Mouse (Mus musculus) heart, adult 9 months (tissue): ENCODE results near the gene Mgat4a.
"Not testable (repeated sequence)": the region's sequence is repeated elsewhere in the genome, so short reads cannot be mapped to it uniquely, and the experiment has no call there.

Experiments
- DNase-seq, 2 experiments: peaks; one replicate each; pipeline ENCODE4 v3.0.0; 2022; ENCODE audit warnings: low spot score in 2 of 2

The Mgat4a gene

DNA sequence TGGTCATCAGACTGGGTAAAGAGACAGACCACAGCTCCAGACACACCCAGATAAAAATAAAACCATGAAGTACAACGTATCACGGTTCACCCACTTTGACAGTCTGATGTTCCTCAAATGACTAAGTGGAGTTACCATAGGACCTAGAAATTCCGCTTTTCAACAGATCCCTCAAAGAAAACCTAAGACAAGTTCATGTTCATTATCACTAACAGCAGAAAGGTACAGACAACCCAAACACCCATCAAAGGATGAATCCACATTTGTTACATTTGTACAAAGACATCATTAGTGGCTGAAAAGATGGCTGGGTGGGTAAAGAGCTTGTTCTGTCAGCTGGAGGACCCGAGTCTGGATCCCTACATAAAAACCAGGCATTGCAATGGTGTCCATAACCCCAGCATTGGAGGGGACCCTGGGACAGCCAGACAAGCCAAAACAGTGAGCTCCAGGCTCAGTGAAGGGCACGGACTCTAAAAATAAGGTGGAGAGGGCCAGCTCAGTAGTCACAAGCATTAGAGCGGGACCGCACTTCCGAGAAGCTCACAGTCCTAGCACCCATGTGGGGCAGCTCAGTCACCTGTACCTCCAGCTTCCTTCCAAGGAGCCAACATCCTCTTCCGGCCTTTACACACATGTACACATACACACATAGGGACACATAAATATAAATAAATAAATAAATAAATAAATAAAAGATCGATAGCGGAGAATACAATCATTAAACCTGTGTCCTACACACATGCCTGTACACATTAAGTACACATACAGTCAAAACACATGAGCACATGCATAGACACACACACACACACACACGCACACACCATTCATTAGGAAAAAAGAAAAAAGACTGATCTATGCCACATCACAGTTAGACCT lies 8.9 kb downstream of the Mgat4a start:
- DNase-seq: no peak

DNA sequence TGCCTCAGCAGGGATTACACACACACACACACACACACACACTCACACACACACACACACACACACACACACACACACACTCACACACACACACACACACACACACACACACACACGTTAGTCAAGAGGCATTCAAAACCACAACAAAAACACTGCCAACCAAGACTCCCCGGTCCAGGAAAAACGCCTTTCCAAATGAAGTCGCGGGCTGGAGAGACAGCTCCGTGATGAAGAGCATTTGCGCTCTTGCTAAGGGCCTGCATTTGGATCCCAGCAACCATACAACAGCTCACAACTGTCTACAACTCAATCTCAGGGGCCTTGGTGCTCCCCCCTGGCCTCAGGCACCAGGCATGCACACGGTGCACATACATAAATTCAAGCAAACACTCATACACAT lies 10.8 kb downstream of the Mgat4a start:
- no peak for DNase-seq

DNA sequence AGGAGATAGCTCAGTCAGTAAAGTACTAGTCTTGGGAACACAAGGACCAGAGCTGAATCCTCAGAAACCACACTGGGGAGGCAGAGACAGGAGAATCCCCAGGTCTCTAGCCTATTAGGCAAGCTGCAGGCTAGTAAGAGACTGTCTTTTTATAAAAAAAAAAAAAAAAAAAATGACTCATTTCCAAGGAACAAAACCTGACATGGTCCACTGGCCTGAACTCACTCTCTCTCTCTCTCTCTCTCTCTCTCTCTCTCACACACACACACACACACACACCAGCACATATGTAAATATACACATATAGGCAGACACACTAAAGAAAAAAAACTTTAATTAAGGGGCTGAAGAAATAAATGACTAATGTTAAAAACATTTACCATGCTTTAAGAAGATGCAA lies 14.6 kb downstream of the Mgat4a start:
- DNase-seq: no peak

DNA sequence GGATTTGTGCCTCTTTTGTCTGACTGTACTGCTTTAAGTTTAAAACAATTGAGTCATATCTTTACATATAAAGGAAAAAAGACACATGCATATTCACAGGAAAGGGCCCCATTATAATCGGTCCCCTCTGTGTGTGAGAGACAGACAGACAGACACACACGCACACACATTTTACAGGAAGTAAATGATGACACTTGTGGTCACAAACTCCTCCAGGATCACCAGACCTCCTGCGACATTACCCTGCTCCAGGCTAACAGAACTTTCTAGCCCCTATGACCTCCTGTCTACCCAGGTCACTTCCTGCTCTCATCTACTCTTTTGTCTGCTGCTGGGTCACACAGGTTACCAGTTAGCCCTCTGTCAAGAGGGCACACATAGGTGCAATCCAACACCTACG lies 16.1 kb downstream of the Mgat4a start:
- no peak for DNase-seq

DNA sequence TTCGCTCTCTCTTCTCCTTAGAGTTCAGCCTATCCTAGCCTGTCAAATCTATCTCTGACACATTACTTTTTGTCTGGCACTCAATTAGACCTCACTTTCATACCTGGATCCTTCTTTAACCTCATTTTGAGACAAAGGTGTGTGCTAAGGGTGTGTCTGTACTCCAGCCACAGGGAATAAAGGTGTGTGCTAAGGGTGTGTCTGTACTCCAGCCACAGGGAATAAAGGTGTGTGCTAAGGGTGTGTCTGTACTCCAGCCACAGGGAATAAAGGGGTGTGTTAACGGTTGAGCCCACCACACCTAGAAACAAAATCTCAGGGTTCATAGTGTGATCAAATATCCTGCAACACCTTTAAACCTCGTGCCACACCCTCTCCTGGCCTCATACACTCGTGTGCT lies 16.7 kb downstream of the Mgat4a start:
- not testable (repeated sequence) for DNase-seq

DNA sequence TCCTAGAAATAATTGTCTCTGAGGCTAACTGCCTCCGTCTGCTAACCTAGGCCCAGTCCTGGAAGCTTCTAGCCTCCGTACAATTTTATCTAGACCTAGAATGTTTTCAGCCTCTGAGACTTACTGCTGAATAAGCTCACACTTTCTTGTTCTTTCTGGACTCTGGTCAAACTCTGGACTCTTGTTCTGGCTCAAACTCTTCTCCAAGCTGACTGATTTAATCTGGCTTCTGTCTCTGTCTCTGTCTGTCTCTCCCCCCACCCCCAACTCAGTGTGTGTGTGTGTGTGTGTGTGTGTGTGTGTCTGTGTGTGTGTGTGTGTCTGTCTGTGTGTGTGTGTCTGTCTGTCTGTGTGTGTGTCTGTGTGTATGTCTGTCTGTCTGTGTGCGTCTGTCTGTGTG lies 17.3 kb downstream of the Mgat4a start:
- not testable (repeated sequence) for DNase-seq

DNA sequence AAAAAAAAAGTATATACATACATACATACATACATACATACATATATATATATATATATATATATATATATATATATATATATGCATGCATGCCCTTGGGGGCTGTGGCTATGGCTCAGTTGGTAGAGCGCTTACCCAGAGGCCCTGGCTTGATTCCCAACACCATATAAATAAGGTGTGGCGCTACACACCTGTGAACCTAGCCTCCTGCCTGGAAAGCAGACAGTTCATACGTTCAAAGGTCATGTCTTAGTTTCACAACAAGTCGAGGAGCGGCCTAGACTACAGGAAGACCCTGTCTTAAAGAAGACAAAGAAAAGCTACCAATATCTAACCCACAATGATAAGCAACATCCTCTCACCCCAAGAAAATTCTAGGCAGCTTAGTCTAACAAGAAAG lies 18.7 kb downstream of the Mgat4a start:
- DNase-seq: no peak

DNA sequence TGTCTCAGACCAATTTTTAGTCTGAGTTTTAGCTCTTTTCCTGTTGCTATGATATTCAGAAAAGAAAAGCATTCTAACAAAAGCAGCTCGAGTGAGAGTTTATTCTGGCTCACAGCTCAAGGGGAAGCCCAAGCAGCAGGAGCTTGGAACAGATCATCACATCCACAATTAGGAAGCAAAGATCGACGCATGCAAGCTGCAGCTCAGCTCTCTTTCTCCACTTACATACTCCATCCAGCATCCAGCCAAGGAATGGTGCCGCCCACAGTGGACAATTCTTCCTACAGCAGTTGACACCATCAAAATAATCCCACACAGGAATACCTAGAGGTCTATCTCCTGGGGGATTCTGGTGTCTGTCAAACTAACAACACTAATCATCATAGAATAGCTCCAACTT lies 22.0 kb downstream of the Mgat4a start:
- DNase-seq: peak in 1 of 2 experiments; percentile 34

DNA sequence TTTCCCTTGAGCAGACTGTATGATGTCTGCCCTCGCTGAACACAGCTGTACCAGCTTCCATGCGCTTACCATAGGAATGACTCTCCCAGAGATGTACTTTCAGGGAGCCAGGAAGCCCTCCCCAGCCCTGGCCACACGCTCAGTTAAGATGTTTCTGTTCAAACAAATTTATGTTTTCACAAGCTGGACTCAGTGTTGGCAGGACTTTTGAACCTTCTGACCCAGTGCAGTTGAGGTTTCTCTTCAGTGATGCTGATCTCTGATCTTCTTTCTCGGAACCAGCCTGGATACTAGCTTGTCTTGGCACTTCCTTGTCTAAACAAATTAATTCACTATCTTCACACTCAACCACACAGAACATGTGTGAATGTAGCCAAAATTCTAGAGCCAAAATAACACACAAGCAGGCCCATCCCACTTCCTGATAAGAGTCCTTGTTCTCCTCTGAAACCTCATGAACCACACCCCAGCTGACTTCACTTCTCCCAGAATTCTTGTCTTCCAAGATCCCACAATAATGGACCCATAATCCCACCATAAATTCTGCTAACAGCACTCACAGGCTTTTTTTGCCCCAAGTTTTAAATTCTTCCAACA lies 22.6 kb downstream of the Mgat4a start:
- DNase-seq: peak; percentile 80

DNA sequence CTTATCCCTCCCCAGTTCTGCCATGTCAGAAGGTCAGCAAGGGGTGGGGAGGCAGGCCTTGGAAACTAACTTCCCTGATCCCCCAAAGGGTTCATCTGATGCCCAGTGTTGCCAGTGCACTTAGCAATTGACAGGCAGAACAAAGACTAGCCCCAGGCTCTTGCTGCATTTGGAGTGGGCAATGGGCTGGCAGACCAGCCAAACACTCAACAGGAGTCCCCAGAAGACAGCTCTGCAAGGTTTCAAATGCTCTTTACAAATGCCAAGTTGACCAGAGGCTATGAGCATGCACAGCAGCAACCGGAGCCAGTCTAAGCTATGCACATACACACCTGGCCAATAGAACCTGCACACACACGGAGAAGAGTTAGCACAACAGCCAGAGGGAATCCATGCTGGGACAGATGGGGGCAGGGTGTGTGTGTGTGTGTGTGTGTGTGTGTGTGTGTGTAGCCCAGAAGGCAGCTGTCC lies 27.8 kb downstream of the Mgat4a start:
- no peak for DNase-seq

DNA sequence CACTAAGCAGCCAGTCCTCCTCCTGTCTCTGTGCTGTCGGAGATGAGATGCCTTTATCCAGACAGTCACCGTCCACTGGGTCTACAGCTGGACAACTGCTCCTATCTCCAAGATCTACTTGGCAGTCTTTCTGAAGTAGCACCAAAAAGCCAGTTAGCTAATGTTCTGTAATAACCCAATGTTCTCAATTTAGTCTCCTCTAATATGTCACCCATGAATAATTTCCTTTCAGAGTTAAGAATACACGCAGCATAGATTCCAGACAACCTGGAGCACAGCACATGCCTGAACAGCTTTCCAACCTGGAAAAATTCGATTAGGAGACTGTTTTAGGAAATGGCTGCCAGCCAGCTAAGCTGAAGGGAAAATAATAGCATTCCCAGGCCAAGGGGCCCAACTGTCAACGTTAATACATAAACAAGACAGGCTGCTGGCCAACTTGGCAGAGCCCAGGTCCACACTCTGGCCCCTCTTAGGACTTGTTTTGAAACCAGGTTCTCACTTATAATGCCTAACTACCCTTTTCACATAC lies 28.6 kb downstream of the Mgat4a start:
- DNase-seq: peak; percentile 82 to 89

DNA sequence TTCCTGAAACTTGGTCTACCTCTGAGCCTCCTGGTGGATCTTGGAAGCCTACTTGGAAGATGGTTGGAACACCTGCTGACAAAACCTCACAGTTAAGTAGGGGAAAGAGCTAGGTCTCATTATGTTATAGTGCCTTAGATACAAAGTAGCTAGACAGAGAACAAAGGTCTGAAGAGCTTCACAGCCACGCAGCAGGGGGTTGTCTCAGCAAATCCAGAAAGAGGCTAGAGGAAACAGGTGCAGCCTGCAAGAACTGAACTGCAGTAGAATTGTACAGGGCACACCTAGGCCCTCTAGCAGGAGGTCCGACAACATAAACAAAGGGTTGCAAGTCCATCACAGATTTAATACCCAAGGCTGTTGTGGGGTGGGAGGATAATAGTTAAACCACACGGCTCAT lies 30.6 kb downstream of the Mgat4a start:
- DNase-seq: no peak

DNA sequence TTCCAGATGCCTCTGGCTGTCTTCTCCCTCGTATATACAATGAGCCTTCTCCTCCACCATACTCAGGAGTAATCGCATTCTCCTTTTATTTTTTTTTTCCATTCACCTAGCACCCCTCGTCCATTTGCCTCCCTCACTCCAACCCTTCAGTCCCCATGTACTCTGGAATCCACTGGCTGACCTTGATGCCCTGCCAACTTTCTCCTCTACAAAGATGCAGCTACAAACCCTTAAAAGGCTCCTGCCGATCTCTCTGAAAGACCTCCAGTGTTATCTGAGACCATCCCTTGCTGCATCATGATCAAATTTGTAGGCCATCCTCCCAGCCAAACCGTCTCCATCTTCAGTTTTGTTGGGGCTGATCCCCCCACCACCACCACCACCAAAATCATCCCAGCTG lies 31.4 kb downstream of the Mgat4a start:
- DNase-seq: no peak

DNA sequence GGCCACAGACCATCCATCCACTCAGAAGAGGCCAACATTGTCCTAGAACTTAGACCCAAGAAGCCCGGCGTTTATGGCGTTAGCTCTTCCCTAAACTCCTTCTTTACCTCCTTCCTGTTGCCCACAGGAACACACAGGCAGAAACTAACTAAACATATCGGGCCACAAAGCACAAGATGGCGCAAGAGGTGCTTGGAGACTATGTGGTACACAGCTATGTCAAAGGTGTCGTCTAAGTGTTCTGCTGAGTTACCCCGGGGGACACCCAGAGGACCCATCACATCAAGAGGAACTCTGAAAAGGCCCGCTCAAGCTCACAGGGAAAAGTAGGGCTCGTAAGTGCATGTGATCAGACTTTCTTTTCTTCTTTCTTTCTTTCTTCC lies 35.5 kb downstream of the Mgat4a start:
- DNase-seq: no peak

DNA sequence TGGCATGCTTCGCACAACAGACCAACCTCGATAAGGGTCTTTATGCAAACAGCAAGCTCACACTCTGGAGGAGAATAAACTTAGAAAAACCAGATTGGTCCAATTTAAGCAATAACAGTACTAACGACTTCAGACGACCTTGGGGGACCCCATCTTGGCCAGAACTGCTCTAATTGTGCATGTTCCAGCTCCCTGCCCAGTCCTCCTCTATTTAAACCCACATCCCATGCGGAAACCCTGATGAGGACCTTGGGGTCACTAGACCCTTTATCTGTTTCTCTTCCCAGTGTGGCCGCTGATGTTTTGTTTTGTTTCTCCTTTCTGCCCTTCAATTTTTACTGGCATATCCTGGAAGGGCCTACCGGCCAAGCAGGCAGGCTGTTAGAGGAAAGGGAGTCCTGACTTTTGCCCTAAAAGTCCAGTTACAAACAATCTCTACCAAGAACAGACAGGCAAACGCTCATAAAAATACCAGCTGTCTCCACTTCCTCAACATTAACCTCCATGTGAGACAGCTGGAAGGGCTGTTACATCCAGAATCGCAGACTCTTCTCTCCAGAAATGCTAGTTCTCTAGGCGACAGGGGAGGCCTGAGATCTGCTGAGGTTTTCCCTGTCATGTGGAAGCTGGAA lies 36.0 kb downstream of the Mgat4a start:
- peak; percentile 52 to 73 for DNase-seq

DNA sequence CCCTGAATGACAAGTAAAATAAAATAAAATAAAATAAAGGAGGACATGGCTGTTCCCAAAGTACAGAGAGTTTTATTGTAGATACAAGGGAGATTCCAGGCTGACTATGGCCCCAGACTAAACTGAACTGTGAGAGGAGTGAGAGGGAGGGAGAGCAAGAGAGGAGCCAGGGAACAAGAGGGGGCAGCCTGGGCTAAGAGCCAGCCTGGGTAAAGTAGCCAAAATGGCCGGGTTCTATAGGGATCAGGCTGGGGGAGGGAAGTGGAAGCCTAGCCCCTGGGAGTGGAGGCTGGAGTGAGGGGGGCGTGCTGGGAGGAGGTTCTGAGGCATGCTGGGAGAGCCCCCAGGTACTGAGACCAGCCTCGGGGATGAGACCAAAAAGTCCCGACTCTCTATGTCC lies 37.2 kb downstream of the Mgat4a start:
- DNase-seq: no peak

DNA sequence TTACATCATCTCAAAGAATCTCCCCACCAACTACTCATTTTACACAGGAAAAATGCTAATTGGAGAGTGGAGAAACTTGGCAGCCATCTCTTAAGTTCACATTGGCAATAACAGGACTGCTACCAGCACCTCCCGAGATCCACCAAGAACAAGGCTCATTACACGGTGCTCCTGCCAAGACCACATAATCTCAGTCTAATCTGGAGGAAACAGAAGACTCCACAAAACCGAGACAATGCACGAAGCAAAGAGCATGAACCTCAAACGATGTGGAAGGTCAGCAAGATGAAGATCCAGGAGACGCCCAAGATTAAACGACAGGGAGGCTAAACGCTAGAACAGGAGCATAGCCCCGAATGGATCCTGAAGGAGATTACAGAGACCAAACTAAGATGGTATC lies 38.5 kb downstream of the Mgat4a start:
- DNase-seq: peak; percentile 69 to 86

DNA sequence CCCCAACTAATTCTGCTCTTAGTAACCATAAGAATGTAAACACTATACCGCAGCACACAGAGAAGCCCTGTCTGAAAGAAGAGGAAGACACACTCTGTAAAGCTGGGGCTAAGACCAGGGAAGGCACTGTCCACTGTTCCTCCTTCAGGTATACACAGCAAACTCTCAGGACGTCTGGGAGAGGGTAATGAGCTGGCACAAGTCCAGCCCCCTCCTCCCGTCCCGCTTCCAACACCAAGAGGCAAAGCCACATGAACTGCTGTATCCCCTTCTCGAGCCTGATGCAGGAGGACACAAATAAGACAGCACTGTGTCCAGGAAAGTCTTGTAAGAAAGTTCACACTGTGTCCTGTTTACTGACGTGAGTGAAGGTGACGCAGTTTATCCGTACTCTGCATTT lies 40.1 kb downstream of the Mgat4a start:
- DNase-seq: no peak

DNA sequence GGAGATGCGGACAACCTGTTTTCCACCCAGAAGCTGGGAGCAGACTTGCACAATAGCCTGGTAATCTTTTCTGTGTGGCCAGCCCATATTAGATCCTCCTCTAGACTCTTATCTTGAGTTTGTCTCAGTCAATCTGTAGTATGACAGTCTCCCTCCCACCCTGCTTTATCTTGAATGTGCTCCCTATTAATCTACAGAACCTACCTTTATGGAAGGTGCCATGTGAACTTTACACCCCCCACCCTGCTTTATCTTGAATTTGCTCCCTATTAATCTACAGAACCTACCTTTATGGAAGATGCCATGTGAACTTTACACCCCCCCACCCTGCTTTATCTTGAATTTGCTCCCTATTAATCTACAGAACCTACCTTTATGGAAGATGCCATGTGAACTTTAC lies 41.4 kb downstream of the Mgat4a start:
- DNase-seq: not testable (repeated sequence)

DNA sequence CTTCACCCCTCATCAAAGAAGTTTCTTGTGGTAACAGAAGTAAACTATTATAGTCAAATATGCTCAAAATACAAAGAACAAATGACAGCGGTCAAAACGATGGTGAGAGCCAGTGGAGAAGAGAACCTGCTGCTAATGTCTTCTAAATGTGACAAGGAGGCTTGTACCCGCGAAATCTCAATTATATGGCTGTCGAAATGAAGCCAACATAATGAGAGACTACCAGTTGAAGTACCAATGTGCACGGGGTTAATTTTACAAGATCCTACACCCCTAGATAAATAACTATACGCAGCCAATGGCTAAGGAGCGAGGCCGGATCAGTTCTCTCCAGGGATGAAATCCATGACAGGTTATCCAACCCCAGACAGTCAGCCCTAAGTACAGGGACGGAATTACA lies 41.9 kb downstream of the Mgat4a start:
- DNase-seq: no peak

DNA sequence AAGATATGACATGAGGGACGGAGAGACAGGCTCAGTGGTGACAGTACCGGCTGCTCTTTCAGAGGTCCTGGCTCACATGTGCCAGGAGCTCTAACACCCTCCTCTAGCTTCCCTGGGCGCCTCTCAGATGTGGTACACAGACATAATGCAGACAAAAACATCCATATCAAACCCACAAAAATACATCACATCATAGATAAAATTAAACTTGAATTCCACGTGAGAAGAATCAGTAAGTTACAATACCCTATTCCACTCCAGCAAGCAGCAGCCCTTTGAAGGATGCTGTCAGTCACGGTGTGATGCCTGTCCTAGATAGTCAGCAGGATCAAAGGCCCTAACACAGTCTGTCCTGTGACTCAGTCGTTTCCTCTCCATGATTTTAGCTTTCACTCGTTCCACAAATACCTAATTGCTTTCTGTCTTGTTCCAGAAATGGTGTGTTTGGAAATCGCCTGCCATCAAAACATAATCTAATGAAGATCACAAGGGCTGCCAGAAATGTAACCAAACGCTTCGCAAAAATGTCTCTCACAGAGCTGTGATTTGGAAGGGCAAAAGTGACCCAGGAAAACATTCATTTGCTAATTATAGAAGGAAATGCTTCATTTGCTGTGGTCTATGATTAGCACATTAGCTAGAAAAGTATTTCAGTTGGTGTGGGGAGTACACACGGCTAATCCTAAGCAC lies 44.1 kb downstream of the Mgat4a start:
- DNase-seq: no peak

DNA sequence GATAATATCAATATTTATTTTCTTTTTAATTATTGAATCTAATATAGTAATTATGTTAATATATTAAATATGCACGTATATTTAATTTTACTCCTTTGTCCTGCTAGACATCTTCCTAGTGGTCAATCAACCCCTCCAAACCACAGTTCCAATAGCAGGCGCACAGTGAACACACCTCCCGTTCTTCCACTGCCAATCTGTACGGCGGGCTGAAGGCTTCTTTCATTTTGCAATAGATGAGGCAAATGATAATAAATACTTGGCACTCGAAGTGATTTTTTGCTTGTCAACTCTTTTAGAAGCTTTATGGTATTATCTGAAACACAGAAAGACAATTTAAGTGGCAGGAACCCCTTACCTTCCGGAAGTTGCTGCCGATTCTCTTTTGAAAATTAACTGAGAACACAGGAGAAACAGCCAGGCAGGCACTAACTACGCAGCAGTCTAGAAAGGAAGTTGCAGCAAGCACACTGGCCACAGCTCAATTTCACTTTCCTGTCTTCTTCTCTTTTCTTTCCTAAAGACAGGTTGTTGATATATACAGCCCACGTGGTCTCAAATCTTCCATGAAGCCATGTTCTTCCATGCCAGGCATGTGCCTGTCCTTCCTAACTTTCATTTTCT lies 45.0 kb downstream of the Mgat4a start:
- no peak for DNase-seq
